Mouse (Mus musculus): ENCODE results near the gene Coro2b. TPM values are rescaled to one million over a fixed set of nuclear protein-coding genes. Genes with fewer than 3 reads are reported as not detected.

Gene Coro2b
- polyA plus RNA-seq, 1 experiment from 2014 or later: 16.5 TPM

GRCm38 (mm10) chr9:62435613-62436318 is 101.1 kb downstream of the Coro2b start:
- no peaks in the 10 kb centered on the region for H3K9me3 ChIP-seq (ENCODE audit: control insufficient read depth, low read length)
- WGBS: 4% methylated on average over 12 of the region's 12 CpGs
- no peak overlapping the region for H3K4me3 ChIP-seq (ENCODE audit: low read length)

GRCm38 (mm10) chr9:62432261-62433060 is 104.4 kb downstream of the Coro2b start:
- Histone ChIP-seq H3K9me3 (ENCODE audit: control insufficient read depth, low read length) (no peaks in the 10 kb centered on the region), H3K27me3 (ENCODE audit: control insufficient read depth, insufficient read depth, low read length) (no peaks in the 10 kb centered on the region), H3K36me3 (ENCODE audit: control insufficient read depth, insufficient read depth, low read length) (peaks cover 16% of the 10 kb centered on the region; the same call in 1 of the 2 replicates), H3K4me1 (ENCODE audit: control insufficient read depth, insufficient read depth, low read length) (peaks cover 15% of the 10 kb centered on the region), H3K9ac (ENCODE audit: low read depth, low read length) (no peak overlapping the region), H3K4me3 (ENCODE audit: low read length) (no peak overlapping the region), H3K4me2 (replicated peaks; ENCODE audit: low read depth, low read length) (no peak overlapping the region), H3K27ac (ENCODE audit: low read depth, low read length) (no peak overlapping the region)
- 46% methylated on average over 15 of the region's 15 CpGs for WGBS
- no peak for ATAC-seq (ENCODE audit: low FRiP score, low TSS enrichment)

More at GRCm38 (mm10) chr9:62435613-62436318, 101.1 kb downstream of the Coro2b start:
- Histone ChIP-seq H3K4me1 (ENCODE audit: control insufficient read depth, insufficient read depth, low read length) (peaks cover 15% of the 10 kb centered on the region), H3K36me3 (ENCODE audit: control insufficient read depth, insufficient read depth, low read length) (peaks cover 2% of the 10 kb centered on the region; the same call in 1 of the 2 replicates), H3K9ac (ENCODE audit: low read depth, low read length) (no peak overlapping the region), H3K4me2 (replicated peaks; ENCODE audit: low read depth, low read length) (no peak overlapping the region; the same call in 1 of the 2 replicates), H3K27ac (ENCODE audit: low read depth, low read length) (peak overlapping the region; percentile 37; the same call in 1 of the 2 replicates), H3K27me3 (ENCODE audit: control insufficient read depth, insufficient read depth, low read length) (no peaks in the 10 kb centered on the region)
- ATAC-seq (ENCODE audit: low FRiP score, low TSS enrichment): peak; percentile 87

DNA sequence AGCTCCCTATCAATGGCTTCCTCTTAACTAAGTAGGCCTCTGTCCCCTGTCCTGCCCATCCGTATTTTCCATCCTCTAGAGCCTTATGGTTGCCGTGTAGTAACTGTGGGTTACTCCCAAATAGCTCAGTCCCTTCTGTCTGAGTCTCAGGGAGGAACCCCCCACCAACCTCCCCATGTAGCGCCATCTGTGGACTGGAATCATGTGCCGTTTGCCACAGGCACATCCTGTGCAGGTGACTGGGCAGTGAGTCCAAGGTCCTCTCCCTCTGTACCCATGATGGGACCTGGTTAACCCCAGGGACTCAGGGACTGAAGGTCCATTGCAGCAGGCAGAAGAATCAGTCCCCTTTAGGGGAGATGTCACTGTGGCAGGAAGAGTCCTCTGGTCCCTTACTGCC is 106.1 kb downstream of the Coro2b start:
- peaks cover 16% of the 10 kb centered on the region; the same call in 1 of the 2 replicates for H3K36me3 ChIP-seq (ENCODE audit: control insufficient read depth, insufficient read depth, low read length)
- H3K27me3 ChIP-seq (ENCODE audit: control insufficient read depth, insufficient read depth, low read length): no peaks in the 10 kb centered on the region
- peaks cover 10% of the 10 kb centered on the region for H3K4me1 ChIP-seq (ENCODE audit: control insufficient read depth, insufficient read depth, low read length)
- no peak overlapping the region for H3K9ac ChIP-seq (ENCODE audit: low read depth, low read length)
- WGBS: 95% methylated on average over 4 of the region's 4 CpGs
- H3K27ac ChIP-seq (ENCODE audit: low read depth, low read length): no peak overlapping the region
- ATAC-seq (ENCODE audit: low FRiP score, low TSS enrichment): no peak
- H3K4me2 ChIP-seq (replicated peaks; ENCODE audit: low read depth, low read length): no peak overlapping the region
- no peak overlapping the region for H3K4me3 ChIP-seq (ENCODE audit: low read length)
- no peaks in the 10 kb centered on the region for H3K9me3 ChIP-seq (ENCODE audit: control insufficient read depth, low read length)

DNA sequence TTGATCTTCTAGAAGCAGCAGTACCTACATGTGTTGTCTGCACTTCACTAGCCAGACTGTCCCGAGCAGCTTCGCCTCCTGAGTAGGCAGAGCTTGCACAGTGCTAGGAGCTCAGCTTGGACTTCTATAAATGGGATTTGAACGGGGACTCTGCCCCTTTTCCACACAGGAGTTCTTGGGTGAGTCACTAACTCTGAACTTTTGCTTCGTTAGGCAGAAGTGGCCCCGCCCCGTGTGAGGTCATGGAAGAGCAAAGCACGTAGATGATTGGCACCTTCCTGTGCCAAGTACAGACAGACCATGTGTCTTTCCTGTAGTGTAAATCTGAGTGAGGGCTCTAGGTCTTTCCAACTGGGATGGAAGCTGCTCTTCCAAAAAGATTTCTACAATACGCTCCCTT is 109.8 kb downstream of the Coro2b start:
- no peaks in the 10 kb centered on the region for H3K27me3 ChIP-seq (ENCODE audit: control insufficient read depth, insufficient read depth, low read length)
- H3K27ac ChIP-seq (ENCODE audit: low read depth, low read length): no peak overlapping the region
- no peaks in the 10 kb centered on the region for H3K9me3 ChIP-seq (ENCODE audit: control insufficient read depth, low read length)
- peaks cover 21% of the 10 kb centered on the region; the same call in 1 of the 2 replicates for H3K36me3 ChIP-seq (ENCODE audit: control insufficient read depth, insufficient read depth, low read length)
- H3K4me1 ChIP-seq (ENCODE audit: control insufficient read depth, insufficient read depth, low read length): peaks cover 4% of the 10 kb centered on the region; the same call in 1 of the 2 replicates
- ATAC-seq (ENCODE audit: low FRiP score, low TSS enrichment): no peak
- no peak overlapping the region for H3K4me3 ChIP-seq (ENCODE audit: low read length)
- H3K4me2 ChIP-seq (replicated peaks; ENCODE audit: low read depth, low read length): no peak overlapping the region
- no peak overlapping the region for H3K9ac ChIP-seq (ENCODE audit: low read depth, low read length)
- 82% methylated on average over 8 of the region's 8 CpGs for WGBS

GRCm38 (mm10) chr9:62426531-62426930 is 110.3 kb downstream of the Coro2b start:
- no peak for ATAC-seq (ENCODE audit: low FRiP score, low TSS enrichment)
- Histone ChIP-seq H3K4me3 (ENCODE audit: low read length) (no peak overlapping the region), H3K36me3 (ENCODE audit: control insufficient read depth, insufficient read depth, low read length) (peaks cover 21% of the 10 kb centered on the region; the same call in 1 of the 2 replicates), H3K9me3 (ENCODE audit: control insufficient read depth, low read length) (no peaks in the 10 kb centered on the region), H3K27me3 (ENCODE audit: control insufficient read depth, insufficient read depth, low read length) (no peaks in the 10 kb centered on the region), H3K4me2 (replicated peaks; ENCODE audit: low read depth, low read length) (no peak overlapping the region), H3K27ac (ENCODE audit: low read depth, low read length) (no peak overlapping the region), H3K9ac (ENCODE audit: low read depth, low read length) (no peak overlapping the region), H3K4me1 (ENCODE audit: control insufficient read depth, insufficient read depth, low read length) (peaks cover 4% of the 10 kb centered on the region; the same call in 1 of the 2 replicates)
- 86% methylated on average over 6 of the region's 6 CpGs for WGBS

DNA sequence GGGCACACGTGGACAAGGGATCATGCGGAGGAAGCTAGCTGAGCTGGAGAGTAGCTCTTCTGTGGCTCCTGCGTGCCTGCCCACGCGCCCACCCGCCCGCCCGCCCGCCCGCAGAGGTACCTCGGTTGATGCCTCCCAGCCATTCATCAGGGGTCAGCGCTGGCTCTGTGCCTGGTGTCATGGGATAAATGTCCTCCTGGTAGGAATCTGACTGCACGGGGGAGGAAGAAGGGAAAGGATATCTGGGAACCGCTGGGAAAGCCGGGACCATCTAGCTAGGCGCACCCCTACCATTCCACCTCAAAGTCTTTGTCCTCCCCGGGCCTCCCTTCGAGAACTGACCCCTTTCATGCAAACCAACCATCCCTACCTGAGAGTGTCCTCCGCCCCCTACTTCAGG is 110.8 kb downstream of the Coro2b start:
- no peaks in the 10 kb centered on the region for H3K9me3 ChIP-seq (ENCODE audit: control insufficient read depth, low read length)
- 62% methylated on average over 19 of the region's 19 CpGs for WGBS
- H3K27ac ChIP-seq (ENCODE audit: low read depth, low read length): peak overlapping the region; percentile 17; the same call in 1 of the 2 replicates
- H3K4me3 ChIP-seq (ENCODE audit: low read length): no peak overlapping the region
- H3K4me1 ChIP-seq (ENCODE audit: control insufficient read depth, insufficient read depth, low read length): peaks cover 5% of the 10 kb centered on the region; the same call in 1 of the 2 replicates
- peaks cover 21% of the 10 kb centered on the region; the same call in 1 of the 2 replicates for H3K36me3 ChIP-seq (ENCODE audit: control insufficient read depth, insufficient read depth, low read length)
- H3K27me3 ChIP-seq (ENCODE audit: control insufficient read depth, insufficient read depth, low read length): no peaks in the 10 kb centered on the region
- no peak overlapping the region for H3K4me2 ChIP-seq (replicated peaks; ENCODE audit: low read depth, low read length)
- ATAC-seq (ENCODE audit: low FRiP score, low TSS enrichment): no peak
- H3K9ac ChIP-seq (ENCODE audit: low read depth, low read length): no peak overlapping the region

- ATAC-seq (ENCODE audit: low FRiP score, low TSS enrichment): no peak
- H3K9me3 ChIP-seq (ENCODE audit: control insufficient read depth, low read length): no peaks in the 10 kb centered on the region
Observed at GRCm38 (mm10) chr9:62425265-62425664, 111.6 kb downstream of the Coro2b start.

DNA sequence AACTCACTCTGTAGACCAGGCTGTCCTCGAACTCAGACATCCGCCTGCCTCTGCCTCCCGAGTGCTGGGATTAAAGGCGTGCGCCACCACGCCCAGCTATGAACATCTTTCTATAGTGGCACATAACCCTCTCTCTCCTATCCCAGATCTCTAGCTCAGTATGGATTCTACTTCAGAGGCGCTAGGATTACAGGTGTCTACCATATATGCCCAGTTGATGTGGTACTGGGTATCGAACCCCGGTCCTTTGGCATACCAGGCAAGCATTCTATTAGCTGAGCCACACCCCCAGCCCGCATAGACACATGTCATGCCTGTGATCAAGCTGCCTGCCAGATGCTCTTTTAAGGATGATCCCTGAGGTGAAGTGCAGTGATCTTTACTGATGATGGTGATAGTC is 113.0 kb downstream of the Coro2b start:
- no peak overlapping the region for H3K27ac ChIP-seq (ENCODE audit: low read depth, low read length)
- no peak overlapping the region for H3K9ac ChIP-seq (ENCODE audit: low read depth, low read length)
- no peaks in the 10 kb centered on the region for H3K27me3 ChIP-seq (ENCODE audit: control insufficient read depth, insufficient read depth, low read length)
- no peak overlapping the region for H3K4me3 ChIP-seq (ENCODE audit: low read length)
- no peaks in the 10 kb centered on the region for H3K9me3 ChIP-seq (ENCODE audit: control insufficient read depth, low read length)
- H3K4me1 ChIP-seq (ENCODE audit: control insufficient read depth, insufficient read depth, low read length): peaks cover 11% of the 10 kb centered on the region; the same call in 1 of the 2 replicates
- WGBS: 98% methylated on average over 10 of the region's 10 CpGs
- no peak overlapping the region for H3K4me2 ChIP-seq (replicated peaks; ENCODE audit: low read depth, low read length)
- peaks cover 16% of the 10 kb centered on the region; the same call in 1 of the 2 replicates for H3K36me3 ChIP-seq (ENCODE audit: control insufficient read depth, insufficient read depth, low read length)
- ATAC-seq (ENCODE audit: low FRiP score, low TSS enrichment): no peak

More at GRCm38 (mm10) chr9:62425265-62425664, 111.6 kb downstream of the Coro2b start:
- Histone ChIP-seq H3K27ac (ENCODE audit: low read depth, low read length) (no peak overlapping the region; the same call in 1 of the 2 replicates), H3K4me1 (ENCODE audit: control insufficient read depth, insufficient read depth, low read length) (peaks cover 11% of the 10 kb centered on the region; the same call in 1 of the 2 replicates), H3K4me3 (ENCODE audit: low read length) (no peak overlapping the region), H3K36me3 (ENCODE audit: control insufficient read depth, insufficient read depth, low read length) (peaks cover 17% of the 10 kb centered on the region; the same call in 1 of the 2 replicates), H3K4me2 (replicated peaks; ENCODE audit: low read depth, low read length) (no peak overlapping the region), H3K27me3 (ENCODE audit: control insufficient read depth, insufficient read depth, low read length) (no peaks in the 10 kb centered on the region), H3K9ac (ENCODE audit: low read depth, low read length) (no peak overlapping the region)
- 52% methylated on average over 5 of the region's 5 CpGs for WGBS

Measured in kidney, embryonic 14.5 days (tissue).